Mouse (Mus musculus): ENCODE data around the gene Parvg.

DNA sequence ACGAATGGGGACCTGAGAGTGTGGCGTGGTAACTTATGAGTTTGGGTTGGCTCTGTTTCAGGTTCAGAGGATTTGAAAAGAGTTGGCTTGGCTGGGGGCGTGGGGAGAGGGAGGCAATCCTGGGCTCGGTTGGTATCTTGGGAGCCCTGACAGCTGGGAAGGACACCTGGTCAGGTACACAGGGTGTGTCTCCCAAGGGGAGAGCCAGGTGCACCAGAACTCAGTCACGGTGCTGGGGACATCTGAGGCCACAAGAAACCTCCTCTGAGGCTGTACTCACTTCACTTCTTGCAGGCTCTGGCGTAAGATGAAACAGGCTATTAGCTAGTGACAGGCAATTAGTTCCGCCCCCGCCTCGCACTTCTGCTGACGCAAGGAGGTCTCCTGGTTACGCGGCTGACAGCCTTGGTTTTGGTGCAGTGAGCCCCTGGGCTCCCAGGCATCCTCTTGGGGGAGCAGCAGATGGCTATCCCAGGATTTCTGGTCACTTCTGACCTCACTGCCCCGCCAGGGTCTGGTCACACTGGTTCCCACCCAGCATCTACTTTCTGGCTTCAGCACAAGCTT is 24.9 kb upstream of the Parvg start:
- no peak for TF ChIP-seq POLR2A (IDR thresholded peaks at IDR 0.05; ENCODE audit: low read depth, low read length)
- no peak for TF ChIP-seq CTCF (IDR thresholded peaks at IDR 0.05; ENCODE audit: extremely low read depth, insufficient read length, insufficient replicate concordance, low read depth, low read length)
